Mouse (Mus musculus) adrenal gland, adult 8-10 months (tissue): ENCODE results near the gene Rab14. TPM values are rescaled to one million over a fixed set of nuclear protein-coding genes. Genes with fewer than 3 reads are reported as not detected.

Source experiments
- DNase-seq: peaks from one replicate; pipeline ENCODE4 v3.0.0; 2022
- total RNA-seq, 4 experiments: library from RNA; stranded (reverse); gene quantifications; 2 replicates each; pipeline ENCODE4 v1.2.4; 2022

Rab14 gene
- total RNA-seq, 4 experiments from 2014 or later: 212 to 225 (median 218) TPM

DNA sequence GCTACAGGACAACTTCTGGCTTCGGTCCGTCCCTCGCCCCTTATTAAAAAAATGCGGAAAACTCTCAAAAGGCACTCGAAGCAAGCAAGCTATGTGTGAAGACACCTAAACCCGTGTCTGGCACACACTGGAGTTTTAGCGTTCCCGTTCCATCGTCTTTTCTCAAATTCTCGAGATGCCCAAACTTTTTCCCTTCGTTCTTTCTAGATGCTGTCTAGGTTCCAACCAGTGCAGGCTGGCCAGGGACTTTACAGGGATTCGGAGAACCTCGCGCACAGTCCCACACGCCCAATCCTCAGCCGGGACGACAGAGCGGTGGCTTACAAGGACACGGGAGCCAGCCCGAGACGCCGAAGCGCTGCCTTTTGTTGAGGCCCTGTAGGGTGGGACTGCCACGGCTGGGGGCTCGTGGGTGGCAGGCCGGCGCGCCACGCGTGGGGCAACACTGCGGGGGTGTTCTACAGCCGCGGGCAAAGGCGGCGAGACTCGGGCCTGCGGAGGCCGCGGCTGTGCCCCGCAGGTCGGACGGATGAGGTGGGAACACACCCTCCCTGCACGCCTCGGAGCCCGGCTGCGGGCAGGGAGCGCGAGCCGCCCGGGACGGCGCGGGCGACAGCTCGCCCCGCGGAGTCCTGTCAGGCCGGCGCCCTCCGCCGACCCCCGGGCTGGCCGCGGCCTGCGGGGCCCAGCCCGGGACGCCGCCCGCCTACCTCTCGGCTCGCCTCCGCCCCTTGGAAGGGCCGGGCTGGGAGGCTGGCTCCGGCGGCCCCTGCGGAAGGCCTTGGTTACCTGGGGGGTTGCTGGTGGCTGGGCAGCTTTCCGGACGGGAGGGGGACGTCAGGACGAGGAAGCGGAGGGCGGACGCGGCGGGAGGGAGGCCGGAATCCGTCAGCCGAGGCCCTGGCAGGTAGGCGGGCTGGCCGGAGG, 686 bp downstream of the Rab14 start:
- DNase-seq: peak; percentile 53

DNA sequence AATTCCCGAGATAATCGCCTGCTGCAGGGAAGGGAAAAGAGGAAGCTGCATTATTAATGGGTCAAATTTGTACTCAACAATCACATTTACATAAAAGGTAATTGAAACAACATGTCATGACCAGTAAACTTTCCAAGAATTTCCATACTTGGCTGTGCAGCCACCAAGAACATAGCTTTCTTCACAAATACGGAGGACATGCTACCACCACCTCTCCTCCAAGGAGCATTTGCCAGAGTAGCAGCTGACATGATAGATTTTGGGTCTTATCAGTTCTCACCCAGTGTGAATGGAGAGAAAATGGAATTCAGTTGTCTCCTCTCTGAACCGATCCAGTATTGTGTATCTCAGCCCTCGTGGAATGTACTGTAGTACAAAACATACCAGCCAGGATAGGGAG, 1.4 kb downstream of the Rab14 start:
- no peak for DNase-seq

DNA sequence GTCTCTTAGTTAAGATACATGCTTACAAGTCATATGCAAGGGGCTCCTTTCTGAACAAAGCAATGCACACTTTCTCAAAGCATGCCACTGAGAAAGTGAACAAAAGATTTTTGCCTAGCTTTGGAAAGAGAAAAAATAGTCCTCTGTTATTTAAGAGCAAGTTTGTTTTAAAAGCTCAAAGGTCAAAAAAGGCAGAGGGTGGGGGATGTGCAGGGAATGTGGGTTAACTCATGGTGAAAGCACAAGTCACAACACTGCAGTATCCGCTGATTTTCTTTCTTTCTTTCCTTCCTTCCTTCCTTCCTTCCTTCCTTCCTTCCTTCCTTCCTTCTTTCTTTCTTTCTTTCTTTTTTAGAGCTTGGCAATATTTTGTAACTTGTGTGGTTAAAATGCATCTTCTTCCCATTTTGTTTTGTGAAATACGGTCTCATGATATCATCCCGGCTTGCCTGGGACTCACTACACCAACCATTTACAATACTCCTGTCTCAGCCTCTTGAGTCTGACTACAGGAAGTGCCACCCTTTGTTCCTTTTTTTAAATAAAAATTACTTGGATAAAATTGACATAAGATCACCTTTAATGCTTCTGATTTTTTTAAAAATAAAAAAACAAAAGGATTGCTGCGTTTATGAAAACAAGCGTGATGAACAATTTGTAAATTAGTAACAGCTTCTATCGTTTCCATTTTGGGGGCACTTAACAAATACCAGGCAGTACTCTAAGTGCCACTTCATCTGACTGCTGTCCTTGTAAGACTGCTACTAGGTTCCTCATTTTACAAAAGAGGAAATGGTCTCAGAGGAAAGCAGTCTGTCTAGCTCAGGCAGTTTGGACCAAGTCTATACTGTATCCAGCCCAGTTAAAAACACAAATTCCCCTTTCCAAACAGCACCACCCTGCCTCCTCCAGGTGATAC, 5.0 kb downstream of the Rab14 start:
- DNase-seq: no peak

DNA sequence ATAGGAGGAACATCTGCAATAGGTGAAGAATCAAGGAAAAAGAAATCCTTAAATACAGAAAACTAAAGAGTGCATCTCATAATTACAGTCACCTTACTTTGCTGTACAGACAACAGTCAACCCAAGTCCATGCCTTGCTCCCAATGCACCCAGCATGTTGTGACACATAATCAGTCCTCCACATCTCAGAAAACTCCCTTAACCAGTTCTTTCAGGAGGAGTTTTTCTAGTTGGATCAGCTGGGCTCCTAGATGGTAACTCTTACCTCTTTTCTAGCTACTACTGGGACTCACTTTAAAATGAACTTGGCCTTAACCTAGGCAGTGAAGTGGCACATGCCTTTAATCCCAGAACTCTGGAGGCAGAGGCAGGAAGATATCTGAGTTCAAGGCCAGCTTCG, 6.9 kb downstream of the Rab14 start:
- DNase-seq: no peak

DNA sequence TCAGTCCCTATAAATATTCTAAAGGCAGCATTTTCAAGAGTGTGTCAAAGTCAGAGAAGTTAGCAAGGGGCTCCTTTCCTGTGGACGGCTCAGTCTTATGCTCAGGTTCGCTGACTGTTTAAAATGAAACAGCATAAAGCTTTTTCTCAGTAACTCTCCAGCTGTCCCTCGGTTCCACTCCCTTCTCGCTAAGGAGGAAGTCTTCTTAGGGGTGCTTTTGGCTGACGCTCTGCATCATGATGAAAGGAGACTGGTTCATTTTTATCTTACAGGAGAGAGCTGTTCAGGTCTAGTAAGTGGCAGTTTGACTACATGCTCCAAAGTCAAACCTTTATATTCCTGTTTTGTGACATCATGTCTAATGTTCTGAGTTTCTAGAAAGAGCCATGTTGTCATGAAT, 12.0 kb downstream of the Rab14 start:
- no peak for DNase-seq

DNA sequence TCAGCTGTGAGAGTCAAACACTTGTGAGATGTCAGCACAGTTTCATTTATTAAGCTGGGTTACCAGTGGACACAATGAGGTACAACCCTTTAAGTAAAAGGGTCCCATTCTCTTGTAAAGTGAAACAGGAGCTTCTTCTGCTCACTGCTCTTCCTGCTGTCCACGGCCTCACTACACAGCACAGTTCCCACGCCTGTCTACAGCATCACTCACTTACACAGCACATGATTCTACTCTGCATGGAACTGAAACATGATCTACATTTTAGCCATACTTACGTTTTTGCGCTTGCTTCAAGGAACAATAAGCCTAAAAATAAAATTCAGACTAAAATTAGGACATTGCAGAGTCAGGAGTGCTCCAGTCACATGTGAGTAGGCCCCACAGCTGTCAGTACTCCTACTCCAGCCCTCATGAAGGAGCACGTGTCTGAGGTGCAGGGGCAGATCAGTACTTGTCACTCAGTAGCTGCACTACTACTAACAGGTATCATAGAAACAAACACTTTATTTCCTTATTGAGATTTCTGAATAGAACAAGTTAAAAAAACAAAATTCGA, 17.7 kb downstream of the Rab14 start:
- DNase-seq: no peak

DNA sequence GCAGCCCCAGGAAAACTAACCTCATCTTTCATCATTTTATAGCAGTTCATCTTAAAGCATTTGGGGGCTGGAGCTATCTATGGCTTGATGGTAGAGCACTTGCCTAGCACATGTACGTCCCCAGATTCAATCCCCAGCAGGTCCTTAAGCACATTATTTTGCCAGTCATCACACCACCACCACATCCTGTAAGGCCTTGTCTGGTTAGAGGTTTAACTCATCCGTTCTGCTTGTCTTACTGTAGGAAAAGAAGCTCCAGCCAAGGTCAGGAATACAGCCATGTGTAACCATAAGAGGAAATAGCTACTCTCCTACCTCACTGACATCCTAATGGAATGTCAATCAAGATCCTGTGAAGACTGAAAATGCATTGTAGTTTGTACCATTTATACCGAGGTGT, 22.8 kb downstream of the Rab14 start:
- DNase-seq: no peak

DNA sequence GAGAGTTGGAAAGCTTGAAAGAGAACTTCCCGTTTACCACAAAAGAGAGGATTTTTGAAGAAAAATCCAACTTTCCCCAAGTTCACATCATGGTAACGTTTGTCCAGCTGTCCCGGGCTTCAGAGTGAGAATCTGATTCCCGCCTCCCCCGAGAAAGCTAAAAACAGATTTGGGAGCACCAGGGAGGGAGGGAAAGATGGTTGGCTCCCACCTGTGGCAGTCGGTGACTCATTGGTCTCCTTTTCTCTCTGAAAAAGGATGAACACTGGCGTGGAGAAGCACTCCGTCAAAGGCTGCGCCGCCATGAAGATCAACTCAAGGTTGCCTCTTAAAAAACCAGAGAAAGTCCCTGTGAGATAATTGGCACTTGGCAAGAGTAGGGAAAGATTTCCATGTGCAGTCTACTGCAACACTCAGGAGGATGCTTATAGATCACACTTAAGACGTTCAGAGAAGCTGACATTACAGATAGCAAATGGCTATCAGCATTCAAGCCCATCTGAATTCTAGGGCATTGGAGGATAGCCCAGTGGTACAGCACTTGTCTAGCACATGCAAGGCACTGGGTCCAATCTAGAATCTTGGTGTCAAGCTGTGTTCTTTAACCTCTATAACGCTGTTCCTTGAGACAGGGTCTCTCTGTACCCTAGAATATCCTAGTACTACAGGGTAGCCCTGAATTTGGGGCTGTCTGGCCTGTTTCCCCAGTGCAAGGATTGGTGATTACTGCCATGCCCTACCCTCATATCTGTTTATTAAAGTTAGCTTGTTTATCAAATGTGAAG, 25.4 kb downstream of the Rab14 start:
- DNase-seq: no peak

DNA sequence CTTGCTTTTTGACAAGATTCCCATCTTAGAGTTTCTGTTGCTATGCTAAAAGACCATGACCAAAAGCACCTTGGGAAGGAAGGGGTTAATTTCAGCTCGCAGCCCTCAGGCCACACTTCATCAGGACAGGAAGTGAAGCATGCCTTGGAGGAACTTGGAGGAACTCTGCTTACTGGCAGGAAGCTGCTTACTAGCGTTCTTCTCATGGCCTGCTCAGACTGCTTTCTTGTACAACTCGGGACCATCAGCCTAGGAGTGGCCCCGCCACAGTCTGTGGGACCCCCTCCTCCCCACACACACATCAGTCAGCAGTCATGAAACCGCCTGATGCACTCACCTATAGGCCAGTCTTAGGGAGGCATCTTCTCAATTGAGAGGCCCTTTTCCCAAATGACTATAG, 26.8 kb downstream of the Rab14 start:
- no peak for DNase-seq

DNA sequence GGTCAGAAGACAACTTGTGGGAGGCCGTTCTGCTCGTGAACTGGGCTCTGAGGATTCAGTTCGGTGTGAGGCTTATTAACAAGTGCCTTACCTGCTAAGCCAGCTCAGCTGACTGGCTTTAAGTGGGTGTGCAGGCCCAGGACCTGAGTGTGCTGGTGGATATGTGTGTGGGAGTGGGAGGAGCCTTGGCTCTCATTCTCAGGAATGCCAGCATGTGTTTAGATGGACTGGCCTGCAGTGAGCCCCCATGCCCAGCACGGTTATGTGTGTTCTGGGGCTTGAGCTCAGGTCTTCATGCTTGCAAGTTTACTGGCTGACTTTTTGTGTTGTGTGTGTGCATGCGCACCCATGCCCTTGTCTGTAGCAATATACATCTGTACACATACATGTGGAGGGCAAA, 27.3 kb downstream of the Rab14 start:
- no peak for DNase-seq

DNA sequence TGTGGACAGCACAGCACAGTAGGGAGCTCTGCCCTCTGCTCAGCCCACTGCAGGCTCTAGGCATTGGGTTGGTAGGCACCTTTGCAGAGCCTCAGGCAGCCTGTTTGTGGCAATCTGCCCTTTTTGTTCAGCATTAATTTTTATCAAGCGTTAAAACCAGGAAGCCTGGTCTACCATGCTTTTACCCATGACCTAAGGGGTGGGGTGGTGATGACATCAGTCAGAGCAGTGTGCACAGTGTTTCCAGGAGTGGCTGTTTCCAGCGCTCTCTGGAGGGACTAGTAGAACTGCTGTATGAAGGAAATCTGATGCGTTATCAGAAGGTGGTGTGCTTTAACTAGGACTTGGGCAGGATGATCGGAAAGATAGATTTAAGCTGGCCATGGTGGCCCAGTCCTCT, 28.7 kb downstream of the Rab14 start:
- no peak for DNase-seq

DNA sequence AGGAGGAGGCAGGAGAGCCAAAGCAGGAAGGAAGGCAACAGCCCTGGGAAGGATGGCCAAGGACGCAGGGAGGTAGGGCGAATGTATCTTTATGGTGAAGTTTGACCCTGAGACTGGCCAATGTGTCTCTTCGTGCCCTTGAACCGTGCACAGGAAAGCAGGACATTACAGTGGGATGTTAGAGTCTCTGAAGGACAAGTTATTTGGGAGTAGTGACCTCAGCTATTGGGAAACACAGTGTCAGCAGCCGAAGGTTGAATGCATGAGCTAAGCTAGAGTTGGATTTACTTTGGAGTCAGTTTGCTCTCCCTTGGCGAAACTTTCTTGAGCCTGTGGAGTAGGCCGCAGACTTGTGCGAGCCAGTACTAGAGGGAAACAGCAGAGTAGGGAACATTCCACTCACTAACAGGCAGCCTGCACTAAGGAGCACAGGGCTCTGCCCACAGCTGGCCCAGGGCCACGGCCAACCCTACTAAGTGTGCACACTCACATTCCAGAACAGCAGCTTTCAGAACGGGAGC, 29.5 kb downstream of the Rab14 start:
- DNase-seq: peak; percentile 83

DNA sequence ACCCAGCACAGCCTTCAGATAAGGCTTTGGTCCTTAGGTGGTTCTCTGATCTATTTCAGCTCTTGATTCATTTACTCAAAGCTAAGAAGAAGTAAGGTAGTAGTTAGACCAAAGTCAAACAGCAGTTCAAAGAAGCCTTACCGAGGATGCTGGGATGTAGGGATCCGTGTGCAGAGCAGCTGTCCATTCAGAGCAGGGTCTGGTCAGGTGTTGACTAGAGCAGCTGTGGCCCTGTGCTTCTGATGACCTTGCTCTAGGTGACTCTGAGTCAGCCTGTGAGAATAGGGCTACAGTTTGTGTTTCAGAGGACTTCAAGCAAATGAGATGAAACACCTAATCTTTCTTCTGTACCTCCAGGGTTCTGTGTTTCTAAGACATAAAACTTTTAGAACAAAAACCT, 31.5 kb downstream of the Rab14 start:
- no peak for DNase-seq

DNA sequence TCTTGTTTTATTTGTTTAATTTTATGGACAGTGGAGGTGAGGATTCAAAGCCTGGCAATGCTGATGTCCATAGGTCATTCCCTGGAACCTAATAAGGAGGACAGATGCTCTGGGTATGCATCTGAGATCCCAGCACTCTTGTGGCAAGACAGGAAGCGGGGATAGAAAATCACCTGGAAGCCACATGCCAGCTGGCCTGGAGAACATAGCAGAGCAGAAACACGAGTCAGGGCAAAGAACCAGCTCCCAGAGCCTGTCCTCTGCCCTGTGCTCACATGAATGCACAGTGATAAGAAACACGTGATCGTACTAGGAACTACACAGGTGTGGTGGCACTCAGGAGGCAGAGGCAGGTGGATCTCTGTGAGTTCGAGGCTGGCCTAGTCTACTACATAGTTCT, 34.1 kb downstream of the Rab14 start:
- DNase-seq: no peak

DNA sequence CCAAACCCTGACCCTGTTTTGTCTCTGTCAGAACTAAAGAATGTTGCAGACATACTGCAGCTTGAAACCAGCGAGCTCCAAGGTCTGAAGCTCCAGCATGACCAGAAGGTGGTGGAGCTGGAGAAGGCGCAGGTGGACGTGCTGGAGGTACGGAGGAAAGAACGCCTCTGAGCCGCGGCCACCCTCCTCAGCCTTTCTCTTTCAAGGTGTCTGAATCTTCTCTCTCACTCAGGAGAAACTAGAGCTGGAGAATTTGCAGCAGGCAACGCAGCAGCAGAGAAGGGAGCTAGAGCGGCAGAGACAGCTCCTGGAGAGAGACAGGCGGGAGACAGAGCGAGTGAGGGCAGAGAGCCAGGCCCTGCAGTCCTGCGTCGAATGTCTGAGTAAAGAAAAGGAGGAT, 35.5 kb downstream of the Rab14 start:
- no peak for DNase-seq

DNA sequence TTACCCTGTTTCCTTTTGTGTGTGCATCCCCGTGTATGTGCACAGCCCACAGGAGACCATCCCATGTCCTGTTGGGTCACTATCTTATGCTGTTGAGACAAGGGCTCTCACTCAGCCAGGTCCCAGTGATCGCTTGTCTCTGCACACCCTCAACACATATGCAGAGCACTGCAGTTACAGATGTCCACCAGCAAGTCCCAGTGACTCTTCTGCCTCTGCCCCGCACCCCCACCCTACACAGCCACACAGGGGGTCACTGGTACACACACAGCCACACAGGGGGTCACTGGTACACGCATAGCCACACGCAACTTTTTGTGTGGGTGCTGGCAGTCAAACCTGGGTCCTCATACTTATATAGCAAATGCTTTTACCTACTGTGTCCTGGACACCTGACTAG, 37.5 kb downstream of the Rab14 start:
- DNase-seq: no peak

DNA sequence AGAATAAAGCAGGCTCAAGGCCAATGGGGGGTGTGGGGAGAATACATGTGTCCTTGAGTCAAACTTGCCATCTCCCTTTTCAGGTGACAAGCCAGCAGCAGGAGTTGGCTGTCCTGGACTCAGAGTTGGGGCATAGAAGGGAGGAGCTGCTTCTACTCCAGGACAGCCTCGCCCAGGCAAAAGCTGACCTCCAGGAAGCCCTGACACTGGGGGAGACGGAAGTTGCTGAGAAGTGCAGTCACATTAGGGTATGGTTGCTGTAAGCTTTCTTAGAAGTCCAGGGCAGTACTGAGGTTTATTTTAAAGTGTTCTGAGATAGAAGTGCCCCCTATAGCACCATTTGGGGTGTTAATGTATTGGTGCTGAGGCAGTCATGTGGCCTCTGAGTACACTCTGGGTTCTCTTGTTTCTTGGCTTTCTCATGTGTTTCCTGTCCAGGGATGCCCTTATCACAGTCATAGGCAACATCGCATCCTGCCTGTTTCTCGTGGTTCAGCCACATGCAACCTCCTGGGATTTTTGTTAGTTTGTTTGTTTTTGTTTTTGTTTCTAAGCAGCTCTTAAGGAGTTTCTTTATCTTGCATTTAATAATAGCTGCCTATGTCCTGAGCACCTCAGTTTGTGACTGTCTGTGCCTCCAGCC, 39.0 kb downstream of the Rab14 start:
- DNase-seq: no peak

DNA sequence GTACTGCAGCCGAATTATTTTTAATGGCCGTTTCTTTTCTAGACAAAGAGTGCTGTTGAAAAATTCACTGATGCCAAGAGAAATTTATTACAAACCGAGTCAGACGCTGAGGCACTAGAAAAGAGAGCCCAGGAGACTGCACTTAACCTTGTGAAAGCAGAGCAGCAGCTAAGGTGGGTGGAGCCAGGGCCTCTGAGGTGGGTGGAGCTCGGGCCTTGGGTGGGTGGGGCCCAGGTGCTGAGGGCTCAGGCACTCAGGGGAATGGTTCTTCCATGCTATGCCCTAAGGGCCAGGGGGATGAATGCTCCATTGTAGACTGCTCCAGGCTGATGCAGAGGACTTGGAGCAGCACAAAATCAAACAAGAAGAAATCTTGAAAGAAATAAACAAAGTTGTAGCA, 40.7 kb downstream of the Rab14 start:
- DNase-seq: peak; percentile 62

DNA sequence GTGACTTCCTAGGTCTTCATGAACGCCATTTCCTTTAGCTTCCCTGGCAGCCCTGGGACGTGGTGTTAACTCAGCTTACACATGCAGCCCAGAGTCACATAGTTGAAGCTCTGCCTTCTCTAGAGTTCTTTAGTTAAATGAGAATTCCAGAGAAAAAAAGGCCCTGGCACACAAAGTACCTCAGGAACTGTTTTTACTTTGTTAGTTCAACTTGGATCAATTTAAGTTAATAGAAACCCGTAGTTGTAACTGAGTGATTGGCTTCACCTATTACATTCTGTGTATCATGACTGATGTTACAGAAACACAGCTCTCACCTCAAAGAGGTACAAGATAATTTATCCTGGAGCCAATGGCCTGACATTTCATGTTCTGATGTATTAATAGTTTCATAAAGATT, 42.6 kb downstream of the Rab14 start:
- no peak for DNase-seq

DNA sequence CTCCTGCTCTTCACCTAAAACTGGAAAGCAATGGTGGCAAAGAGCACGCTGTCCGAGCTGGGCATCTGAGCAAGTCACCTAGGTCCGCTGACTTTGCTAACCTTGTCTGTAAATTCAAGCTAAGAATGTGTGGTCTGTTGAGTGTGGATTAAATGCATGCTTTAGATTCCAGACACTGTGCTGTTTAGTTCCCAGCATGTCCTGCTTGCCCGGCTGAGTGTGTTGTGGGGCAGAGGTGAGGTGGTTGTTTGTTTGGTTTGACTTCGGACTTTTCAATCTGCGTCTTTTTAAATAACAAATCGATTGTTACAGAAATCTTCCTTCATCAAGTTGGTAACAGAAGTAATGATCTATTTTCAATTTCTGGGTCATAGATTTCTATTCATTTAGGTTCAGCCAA, 43.1 kb downstream of the Rab14 start:
- DNase-seq: no peak

DNA sequence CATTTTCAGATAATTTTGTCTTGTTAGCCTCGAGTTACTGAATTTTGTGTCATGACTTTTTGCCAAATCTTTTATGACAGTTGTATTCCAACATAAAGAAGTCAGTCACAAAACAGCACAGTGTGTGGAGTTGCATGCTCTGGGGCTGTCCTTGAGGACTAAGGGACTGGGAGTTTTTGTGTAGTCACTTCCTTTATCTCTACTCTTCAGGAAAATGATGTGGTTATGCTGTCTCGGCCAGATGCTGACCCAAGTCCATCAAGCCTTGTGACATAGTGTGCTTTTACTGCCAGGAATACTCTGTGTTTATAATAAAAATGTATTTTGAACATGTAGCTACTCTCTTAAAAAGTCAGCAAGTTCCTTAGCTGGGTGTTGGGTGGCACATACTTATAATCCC, 43.9 kb downstream of the Rab14 start:
- DNase-seq: no peak
